Mouse (Mus musculus) forelimb bud, embryonic 11.5 days (tissue): Measurements from ENCODE around the gene Pmepa1.

Experiments
- DNase-seq: peaks from one replicate; pipeline ENCODE4 v3.0.0-alpha.2; 2012; ENCODE audit warnings: low read depth, low spot score

The Pmepa1 gene

GRCm38 (mm10) chr2:173276409-173276808 is at the start of gene Pmepa1:
TSS of gene Pmepa1 (minus strand) at chr2:173276533.
- peak; percentile 91 for DNase-seq

- DNase-seq, result no peak
Observed at GRCm38 (mm10) chr2:173321754-173322153, 45.4 kb upstream of the Pmepa1 start.

DNA sequence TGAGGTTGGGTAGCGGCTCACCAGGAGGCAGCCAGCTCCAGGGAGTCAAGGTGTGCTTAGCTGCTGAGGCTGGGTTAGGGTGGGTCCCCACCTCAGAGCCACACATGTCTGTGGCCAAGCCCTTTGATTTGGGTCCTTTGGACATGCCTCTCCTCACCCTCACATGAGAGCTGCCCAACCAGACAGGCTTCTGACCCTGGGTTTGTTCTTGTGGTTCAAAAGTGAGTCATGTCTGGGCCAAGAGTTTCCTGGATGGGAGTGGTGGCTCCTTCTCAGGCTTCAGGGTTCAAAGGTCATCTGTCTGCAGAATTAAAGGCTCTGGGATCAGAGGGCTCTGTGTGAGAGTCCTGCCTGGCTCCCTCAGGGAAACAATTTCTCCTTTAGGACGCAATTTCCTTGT is 44.9 kb upstream of the Pmepa1 start:
- DNase-seq, result no peak

GRCm38 (mm10) chr2:173314291-173314690 is 38.0 kb upstream of the Pmepa1 start:
- DNase-seq, result no peak

DNA sequence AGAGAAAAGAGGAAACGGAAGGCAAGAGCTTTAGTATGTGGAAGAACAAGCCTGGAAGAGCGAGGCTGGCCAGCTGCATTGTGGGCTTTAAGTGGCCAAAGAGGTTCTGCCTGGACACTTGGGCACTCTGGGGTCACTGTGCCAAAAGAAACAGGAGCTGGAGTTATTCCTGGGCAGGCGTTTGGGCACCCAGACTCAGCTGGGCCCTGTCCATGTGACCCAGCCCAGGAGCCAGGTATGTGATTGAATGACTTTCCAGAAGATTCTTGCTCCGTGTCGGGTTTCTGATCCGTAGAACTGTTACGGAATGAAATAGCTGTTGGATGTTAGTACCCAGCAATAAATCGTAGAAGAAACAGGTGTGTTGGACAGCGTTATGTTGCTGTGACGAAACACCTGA is 32.2 kb upstream of the Pmepa1 start:
- DNase-seq, result no peak

DNA sequence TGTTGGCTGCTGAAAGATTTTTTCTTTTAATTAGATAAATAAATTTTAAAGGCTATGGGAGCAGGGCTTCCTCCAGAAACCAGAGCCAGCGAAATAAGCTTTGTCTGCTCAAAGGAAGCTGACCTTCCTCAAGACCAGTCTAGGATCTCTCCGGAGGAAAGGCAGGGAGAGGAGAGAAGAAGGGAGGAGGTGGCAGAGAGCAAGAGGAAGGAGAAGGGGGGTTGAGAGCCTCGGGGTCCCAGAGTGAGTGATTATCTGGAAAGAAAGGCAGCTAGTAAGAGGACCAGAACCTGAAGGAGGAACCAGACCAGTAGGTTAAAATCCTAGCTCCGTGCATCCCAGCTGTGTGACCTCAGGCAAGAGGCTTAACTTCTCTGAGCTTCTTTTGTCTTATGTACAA is 31.7 kb upstream of the Pmepa1 start:
- DNase-seq, result peak; percentile 10

GRCm38 (mm10) chr2:173307561-173307960 is 31.2 kb upstream of the Pmepa1 start:
- DNase-seq, result peak; percentile 18

GRCm38 (mm10) chr2:173306734-173307525 is 30.6 kb upstream of the Pmepa1 start:
- no peak for DNase-seq

- no peak for DNase-seq
Observed at GRCm38 (mm10) chr2:173305011-173305410, 28.7 kb upstream of the Pmepa1 start.

GRCm38 (mm10) chr2:173300663-173301630 is 24.6 kb upstream of the Pmepa1 start:
- no peak for DNase-seq

- DNase-seq, result no peak
Observed at GRCm38 (mm10) chr2:173296408-173296807, 20.1 kb upstream of the Pmepa1 start.

DNA sequence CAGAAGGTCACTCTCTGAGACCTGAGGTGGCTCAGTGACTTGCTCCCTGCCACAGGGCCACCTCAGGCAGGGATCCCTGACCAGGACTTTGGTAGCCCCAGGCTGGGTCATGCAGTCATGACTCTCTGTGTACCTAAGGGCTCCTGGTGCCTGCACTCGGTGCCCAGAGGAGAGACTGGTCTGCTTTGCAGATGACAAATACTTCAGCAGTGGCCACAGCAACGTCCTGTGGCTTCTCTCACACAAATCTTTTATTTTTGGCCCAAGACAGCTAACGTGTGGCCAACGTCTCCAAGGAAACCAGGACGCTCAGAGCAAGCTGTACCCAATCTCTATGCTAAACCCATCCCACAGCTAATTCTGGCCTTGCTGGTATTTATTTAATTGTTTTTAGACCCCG is 16.7 kb upstream of the Pmepa1 start:
- DNase-seq, result no peak

- no peak for DNase-seq
Observed at GRCm38 (mm10) chr2:173292551-173292950, 16.2 kb upstream of the Pmepa1 start.

- no peak for DNase-seq
Observed at GRCm38 (mm10) chr2:173290981-173291380, 14.6 kb upstream of the Pmepa1 start.

- DNase-seq, result no peak
Observed at GRCm38 (mm10) chr2:173289928-173290327, 13.6 kb upstream of the Pmepa1 start.

DNA sequence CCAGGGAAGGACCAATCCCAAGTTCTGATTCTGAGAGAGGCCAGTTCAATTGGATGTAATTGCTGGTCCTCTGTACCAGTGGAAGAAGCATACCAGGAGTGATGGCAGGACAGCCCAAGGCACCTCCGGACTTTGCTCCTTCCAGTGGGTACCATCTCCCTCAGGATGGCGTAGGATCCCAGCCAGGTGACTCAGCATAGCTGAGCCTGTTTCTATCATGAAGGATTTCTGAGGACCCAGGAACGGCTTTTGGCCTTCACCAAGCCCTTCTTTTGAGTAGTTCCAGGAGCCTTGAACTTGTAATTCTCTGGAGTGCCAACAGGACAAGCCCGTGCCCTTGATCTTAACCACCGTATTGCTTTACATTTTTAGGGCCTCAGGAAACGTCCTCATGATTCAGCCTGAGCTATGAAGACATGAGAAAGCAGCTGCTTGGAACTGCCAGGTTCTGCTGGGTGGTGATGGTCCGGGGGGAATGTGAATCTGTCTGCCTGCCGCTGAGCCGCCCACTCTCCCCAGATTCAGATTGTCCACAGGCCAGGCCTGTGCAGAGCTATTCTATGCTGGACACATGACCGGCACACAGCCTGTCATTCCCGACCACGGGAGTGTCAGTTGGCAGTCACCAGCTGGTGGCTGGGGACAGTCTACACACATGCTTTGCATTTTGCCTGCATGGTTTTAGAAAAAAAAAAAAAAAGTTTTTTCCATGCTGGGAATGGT is 9.6 kb upstream of the Pmepa1 start:
- DNase-seq, result no peak

- DNase-seq, result no peak
Observed at GRCm38 (mm10) chr2:173284771-173285170, 8.4 kb upstream of the Pmepa1 start.

GRCm38 (mm10) chr2:173282191-173282590 is 5.9 kb upstream of the Pmepa1 start:
- no peak for DNase-seq

DNA sequence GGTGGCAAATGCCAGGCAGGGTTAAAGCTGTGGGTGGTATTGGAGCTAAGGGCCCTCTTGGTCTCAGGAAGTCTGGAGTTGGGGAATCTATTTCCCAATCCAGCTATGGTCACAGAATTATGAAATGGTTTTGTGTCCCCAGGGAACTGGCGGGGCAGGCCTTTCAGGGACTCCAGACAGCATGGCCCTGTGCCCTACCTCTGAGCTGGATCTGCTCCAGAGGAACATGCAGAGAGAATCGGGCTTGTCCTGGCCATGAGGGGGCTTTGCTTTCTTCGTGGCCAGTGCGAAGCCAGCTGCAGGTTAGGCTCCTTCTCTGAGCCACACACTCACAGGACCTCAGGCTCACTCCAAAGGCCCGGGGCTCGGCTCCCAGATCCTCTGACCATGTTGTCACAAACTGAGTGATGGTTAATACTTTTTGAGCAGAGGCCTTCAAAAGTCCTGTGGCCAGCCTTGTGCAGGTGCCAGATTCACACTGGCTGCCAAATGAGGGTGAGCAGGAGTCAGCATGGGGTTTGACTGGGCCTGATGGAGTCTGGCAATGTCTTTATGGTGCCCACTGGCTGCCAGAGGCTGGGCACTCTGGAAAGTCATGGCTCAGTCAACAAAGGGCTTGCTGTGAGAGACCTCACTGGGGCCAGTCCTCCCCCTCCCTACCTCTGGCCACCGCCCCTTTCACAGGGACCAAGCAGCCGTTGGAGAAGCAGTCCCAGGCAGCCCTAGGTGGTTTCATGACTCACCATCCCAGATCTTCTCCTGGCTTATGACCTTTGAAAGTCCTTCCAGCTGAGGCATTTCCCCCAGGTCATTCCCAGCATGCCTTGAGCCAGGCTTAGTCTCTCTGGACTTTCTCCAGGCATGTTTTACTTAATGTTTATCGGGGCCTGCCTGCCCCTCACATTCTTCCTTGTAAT is 4.9 kb upstream of the Pmepa1 start:
- no peak for DNase-seq

DNA sequence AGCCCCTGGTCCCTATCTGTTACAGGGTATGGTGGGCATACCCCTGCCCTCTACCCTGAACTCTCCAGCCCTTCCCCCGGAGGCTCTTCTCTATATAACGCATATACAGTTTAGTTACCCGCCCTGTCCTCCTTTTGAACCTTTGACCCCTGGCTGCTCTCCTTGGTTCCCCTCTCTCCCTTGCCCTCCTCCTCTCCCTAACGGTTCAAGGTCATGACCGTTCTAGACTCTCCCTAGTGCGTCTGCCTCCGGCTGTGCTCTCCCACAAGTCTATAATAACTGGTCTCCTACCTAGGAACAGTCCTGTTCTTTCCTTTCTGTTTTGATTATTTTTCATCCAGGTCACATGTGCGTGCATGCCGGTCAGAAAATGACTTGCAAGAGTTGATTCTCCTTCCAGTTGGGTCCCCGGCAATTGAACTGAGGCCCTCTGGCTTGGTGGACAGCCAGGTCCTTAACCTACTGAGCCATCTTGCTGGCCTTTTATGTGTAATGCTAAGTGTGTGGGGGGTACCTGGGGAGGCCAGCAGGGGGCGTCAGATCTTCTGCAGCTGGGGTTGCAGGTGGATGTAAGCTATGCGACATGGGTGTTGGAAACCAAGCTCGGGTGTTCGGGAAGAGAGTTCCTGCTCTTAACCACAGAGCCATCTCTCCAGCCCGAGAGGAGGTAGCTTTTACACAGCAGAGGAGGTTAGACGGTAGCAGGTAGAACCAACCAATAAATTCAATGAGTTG is 2.7 kb upstream of the Pmepa1 start:
- DNase-seq, result peak; percentile 25
